ENCODE assay signal across 7 mouse cellular contexts in the genomic region with DNA sequence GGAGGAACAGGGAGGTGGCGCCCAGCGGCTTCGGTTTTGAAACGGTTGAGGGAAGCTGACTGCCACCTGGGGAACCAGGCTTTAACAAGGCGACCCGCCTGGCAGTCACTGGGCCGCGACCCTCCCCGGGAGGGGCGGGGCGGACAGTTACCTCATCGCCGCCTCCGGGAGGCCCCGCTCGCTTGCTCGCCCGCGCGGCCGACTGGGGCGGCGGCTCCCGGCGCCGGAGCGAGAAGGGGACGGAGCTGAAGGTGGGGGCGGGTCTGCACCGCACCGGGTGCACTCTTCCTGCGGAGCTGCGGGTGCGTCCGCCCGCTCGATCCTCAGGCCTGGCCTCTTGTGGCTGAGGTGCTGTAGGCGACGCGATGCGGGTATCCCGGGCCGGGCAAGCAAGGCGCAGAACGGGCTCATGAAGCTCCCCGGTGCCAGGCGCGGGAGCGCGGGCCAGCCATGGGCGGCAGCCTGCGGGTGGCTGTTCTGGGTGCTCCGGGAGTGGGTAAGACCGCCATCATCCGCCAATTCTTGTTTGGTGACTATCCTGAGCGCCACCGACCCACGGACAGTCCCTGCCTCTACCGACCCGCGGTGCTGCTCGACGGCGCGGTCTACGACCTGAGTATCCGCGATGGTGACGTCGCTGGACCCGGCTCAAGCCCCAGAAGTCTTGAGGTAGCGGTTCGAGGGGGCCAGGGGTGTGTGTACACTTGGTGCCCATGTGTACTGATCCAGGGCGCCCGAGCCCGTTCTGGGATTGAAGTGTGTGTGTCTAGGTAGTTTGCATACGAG. TPM values are rescaled to one million over a fixed set of nuclear protein-coding genes. Genes with fewer than 3 reads are reported as not detected.
DNase-seq lines count a peak whose midpoint lies in the region; ATAC-seq and TF ChIP-seq lines count a peak whose summit lies in the region.

A gene (plus strand): TSS at position 273 of the 786 bp plus-strand sequence.

- H3K36me3 ChIP-seq in intestine, postnatal 0 days (ENCODE audit: control insufficient read depth, insufficient read depth) = peaks cover 4% of the 10 kb centered on the region; the same call in 1 of the 2 replicates
- no peaks in the 10 kb centered on the region for H3K36me3 ChIP-seq in limb, embryonic 11.5 days (ENCODE audit: control insufficient read depth, insufficient read depth, low read length)
- peaks cover 7% of the 10 kb centered on the region for H3K36me3 ChIP-seq in midbrain, postnatal 0 days (ENCODE audit: insufficient read depth, low read length)

- peaks cover 38% of the 10 kb centered on the region for H3K27me3 ChIP-seq in intestine, postnatal 0 days (replicated peaks; ENCODE audit: control insufficient read depth, insufficient read depth, low read length)
- peaks cover 74% of the 10 kb centered on the region for H3K27me3 ChIP-seq in limb, embryonic 11.5 days (ENCODE audit: control insufficient read depth, insufficient read depth, low read length)
- peaks cover 43% of the 10 kb centered on the region for H3K27me3 ChIP-seq in midbrain, postnatal 0 days (ENCODE audit: insufficient read depth, low read length)

- peak within 1 kb of the TSS; percentile 19; the same call in 1 of the 2 replicates for H3K9ac ChIP-seq in intestine, postnatal 0 days (ENCODE audit: low read depth, low read length)
- peak within 1 kb of the TSS; percentile 43 for H3K9ac ChIP-seq in limb, embryonic 11.5 days (ENCODE audit: low read length)
- peak within 1 kb of the TSS; percentile 67 for H3K9ac ChIP-seq in midbrain, postnatal 0 days (replicated peaks; ENCODE audit: low read length, poor library complexity, severe bottlenecking)

- WGBS in intestine, postnatal 0 days = 2% methylated on average over 68 of the region's 77 CpGs
- WGBS in limb, embryonic 11.5 days = 1% methylated on average over 76 of the region's 77 CpGs
- WGBS in midbrain, postnatal 0 days = 1% methylated on average over 75 of the region's 77 CpGs

- H3K4me1 ChIP-seq in intestine, postnatal 0 days (replicated peaks; ENCODE audit: control insufficient read depth, insufficient read depth, low read length) = peaks cover 12% of the 10 kb centered on the region
- peaks cover 45% of the 10 kb centered on the region for H3K4me1 ChIP-seq in limb, embryonic 11.5 days (ENCODE audit: control insufficient read depth, insufficient read depth, low read length)
- H3K4me1 ChIP-seq in midbrain, postnatal 0 days (ENCODE audit: insufficient read depth, low read length) = peaks cover 5% of the 10 kb centered on the region; the same call in 1 of the 2 replicates

- no peak for TF ChIP-seq CTCF in intestine, postnatal 0 days (IDR thresholded peaks at IDR 0.05; ENCODE audit: low read depth)
- no peak for TF ChIP-seq CTCF in midbrain, postnatal 0 days (IDR thresholded peaks at IDR 0.05)

- no peak for ATAC-seq in intestine, postnatal 0 days
- ATAC-seq in limb, embryonic 11.5 days (ENCODE audit: insufficient number of reproducible peaks, low FRiP score, low TSS enrichment, low read depth) = no peak
- no peak; the same call in 1 of the 2 replicates for ATAC-seq in midbrain, postnatal 0 days (ENCODE audit: low FRiP score)

- peak; percentile 56 for DNase-seq in CD4-positive, CD25-positive, alpha-beta regulatory T cell, adult 2 months (ENCODE audit: low read depth, low spot score)
- DNase-seq in Muller cell, postnatal 12 days (ENCODE audit: inconsistent ontology term) = peak; percentile 60
- no peak for DNase-seq in frontal cortex, adult 2 months (ENCODE audit: extremely low spot score in 1 of 2, low spot score in 1 of 2)
- peak; percentile 61 for DNase-seq in limb, embryonic 11.5 days (ENCODE audit: low spot score)
- no peak for DNase-seq in midbrain, postnatal 0 days (ENCODE audit: low spot score)
- peak; percentile 76 for DNase-seq in testis, postnatal 10 days (ENCODE audit: low spot score)

- no peaks in the 10 kb centered on the region for H3K9me3 ChIP-seq in intestine, postnatal 0 days (ENCODE audit: control insufficient read depth)
- no peaks in the 10 kb centered on the region for H3K9me3 ChIP-seq in limb, embryonic 11.5 days (ENCODE audit: control insufficient read depth, low read length)
- H3K9me3 ChIP-seq in midbrain, postnatal 0 days (ENCODE audit: low read length) = no peaks in the 10 kb centered on the region

- H3K27ac ChIP-seq in intestine, postnatal 0 days (ENCODE audit: low read depth, low read length) = no peak within 1 kb of the TSS
- H3K27ac ChIP-seq in limb, embryonic 11.5 days (replicated peaks; ENCODE audit: low read depth, low read length) = no peak within 1 kb of the TSS
- no peak within 1 kb of the TSS for H3K27ac ChIP-seq in midbrain, postnatal 0 days (ENCODE audit: low read depth, low read length)

- peak within 1 kb of the TSS; percentile 55 for H3K4me3 ChIP-seq in intestine, postnatal 0 days (ENCODE audit: low read depth, low read length)
- peak within 1 kb of the TSS; percentile 33 for H3K4me3 ChIP-seq in limb, embryonic 11.5 days (ENCODE audit: low read depth, low read length)
- peak within 1 kb of the TSS; percentile 47 for H3K4me3 ChIP-seq in midbrain, postnatal 0 days (ENCODE audit: low read depth, low read length)

- peak within 1 kb of the TSS; percentile 95 for H3K4me2 ChIP-seq in intestine, postnatal 0 days (replicated peaks; ENCODE audit: low read depth)
- peak within 1 kb of the TSS; percentile 81 for H3K4me2 ChIP-seq in limb, embryonic 11.5 days (ENCODE audit: low read depth, severe bottlenecking)
- peak within 1 kb of the TSS; percentile 89 for H3K4me2 ChIP-seq in midbrain, postnatal 0 days (ENCODE audit: low read depth, low read length, poor library complexity, severe bottlenecking)

RNA-seq across cellular contexts. Expression of the gene that starts here (rescaled TPM):
- polyA plus RNA-seq in frontal cortex, adult 2 months (2012; rRNA removed) = 78.9 and 79.5 TPM in 2 replicates
- 0.93 and 1.2 TPM in 2 replicates for polyA plus RNA-seq in intestine, postnatal 0 days (2015; fragmentation: Nextera tagmentation; extraction: Ambion mirVana)
- polyA plus RNA-seq in limb, embryonic 11.5 days (2014; fragmentation: Nextera tagmentation; extraction: Ambion mirVana) = 0.84 and 0.91 TPM in 2 replicates
- 3.1 and 6.2 TPM in 2 replicates for total RNA-seq in midbrain, postnatal 0 days (2014; rRNA removed)
- 3.6 and 4.6 TPM in 2 replicates for polyA plus RNA-seq in midbrain, postnatal 0 days (2015; fragmentation: Nextera tagmentation; extraction: Ambion mirVana)

Comparison
In these comparisons a context has a peak if more than half of its experiments do, and no peak if none do; other contexts are left out.
1. RNA of the gene that starts here (polyA plus RNA-seq): 78.9 to 79.5 TPM in frontal cortex, adult 2 months; 3.6 to 4.6 TPM in midbrain, postnatal 0 days, 0.93 to 1.2 TPM in intestine, postnatal 0 days and 0.84 to 0.91 TPM in limb, embryonic 11.5 days; every median in the first group is over 10 times any median in the second.
2. Peak in DNase-seq, H3K4me3 ChIP-seq, H3K9ac ChIP-seq and H3K4me2 ChIP-seq in limb, embryonic 11.5 days; RNA of the gene not detected or under 1 TPM.
3. DNase-seq: peak in CD4-positive, CD25-positive, alpha-beta regulatory T cell, adult 2 months (single experiment), Muller cell, postnatal 12 days (single experiment) and testis, postnatal 10 days (single experiment); none in frontal cortex, adult 2 months (0 of 2) and midbrain, postnatal 0 days (single experiment).
4. Peak in every context shown above with its lines, with median percentiles within 50 percentile points of each other: H3K4me2 ChIP-seq, H3K4me3 ChIP-seq and H3K9ac ChIP-seq.